Mouse (Mus musculus): ENCODE measurements around the gene Cd86.

Cd86 gene

DNA sequence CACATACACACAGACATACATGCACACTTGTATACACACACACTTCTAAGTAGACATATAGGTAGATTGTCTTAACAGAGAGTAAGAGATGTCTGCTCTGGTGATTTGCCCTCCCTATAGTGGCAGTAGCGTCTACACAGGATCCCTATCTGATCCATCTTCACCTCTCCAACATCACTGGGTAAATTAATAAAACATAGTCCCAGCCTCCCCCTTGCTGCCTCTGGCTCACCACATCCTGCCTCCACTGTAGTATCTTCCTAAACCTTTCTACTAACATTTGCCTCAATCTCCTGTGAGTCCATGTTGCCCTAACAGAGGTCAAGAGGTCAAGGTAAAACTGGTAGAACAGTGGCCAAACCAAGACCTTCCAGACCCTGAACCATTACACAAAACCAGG is 10.7 kb downstream of the Cd86 start:
- no peak for DNase-seq (ENCODE audit: low spot score)

DNA sequence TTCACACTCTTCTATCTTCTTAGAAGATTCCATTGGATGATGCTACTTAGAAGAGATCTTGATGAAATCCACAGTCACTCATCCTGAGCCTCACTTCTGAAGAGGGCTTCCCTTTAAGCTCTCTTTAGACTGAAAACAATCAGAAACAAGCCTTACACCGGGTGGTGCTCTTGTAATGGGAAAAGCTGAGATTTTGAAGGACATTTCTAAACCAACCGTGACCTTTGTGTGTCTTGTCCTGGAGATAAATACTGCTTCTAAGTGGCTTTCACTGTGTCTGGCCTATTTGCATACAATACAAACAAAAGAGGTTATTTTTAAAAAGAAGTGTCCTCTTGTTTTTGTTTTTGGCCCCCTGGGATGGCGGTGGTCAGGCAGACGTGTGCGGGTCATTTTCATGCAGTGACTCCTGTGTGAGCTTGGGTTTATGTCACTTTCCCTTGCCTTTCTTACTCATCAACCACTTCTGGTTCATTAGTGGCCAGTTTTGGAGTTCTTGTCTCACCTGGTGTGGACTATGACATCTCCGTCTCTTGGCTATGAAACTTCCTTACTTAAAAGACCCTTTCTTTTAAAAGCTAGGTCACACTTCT is 14.6 kb downstream of the Cd86 start:
- DNase-seq (ENCODE audit: low spot score): no peak

DNA sequence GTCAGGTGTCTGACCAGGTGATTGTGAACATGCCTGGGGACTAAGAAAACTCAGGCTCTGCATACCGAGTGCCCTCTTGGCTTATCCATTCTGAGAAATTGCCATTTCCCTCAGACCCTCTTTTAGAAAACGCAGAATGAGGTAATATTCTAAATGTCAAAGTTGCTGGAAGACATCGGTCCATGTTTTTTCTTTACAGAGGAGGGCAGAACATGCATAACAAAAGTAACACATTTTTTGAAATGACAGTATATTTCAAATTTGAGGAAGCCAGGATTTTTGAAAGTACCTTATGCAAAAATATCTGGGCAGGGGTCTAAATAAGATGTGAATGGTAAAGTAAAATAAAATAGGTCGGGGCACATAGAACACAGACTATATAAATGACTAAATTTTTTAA is 15.4 kb downstream of the Cd86 start:
- no peak for DNase-seq (ENCODE audit: low spot score)

DNA sequence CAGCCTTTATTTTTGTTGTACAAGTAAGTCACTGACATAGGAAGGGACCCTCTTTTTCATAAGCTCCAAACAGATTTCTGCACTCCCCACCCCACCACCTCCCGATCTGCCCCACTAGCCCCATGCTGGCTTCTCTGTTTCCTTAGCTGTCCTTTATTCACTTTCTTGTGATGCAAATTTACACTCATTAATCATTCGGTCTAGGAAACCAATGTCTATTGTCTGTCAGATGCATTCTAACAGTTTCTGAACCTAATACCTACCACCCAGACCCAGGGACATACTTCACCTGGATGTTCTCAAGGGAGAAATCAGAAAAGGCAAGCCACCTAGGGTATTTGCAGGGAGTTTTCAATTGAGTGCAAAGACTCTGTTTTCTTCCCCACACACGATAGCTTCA is 16.6 kb downstream of the Cd86 start:
- DNase-seq (ENCODE audit: low spot score): no peak

DNA sequence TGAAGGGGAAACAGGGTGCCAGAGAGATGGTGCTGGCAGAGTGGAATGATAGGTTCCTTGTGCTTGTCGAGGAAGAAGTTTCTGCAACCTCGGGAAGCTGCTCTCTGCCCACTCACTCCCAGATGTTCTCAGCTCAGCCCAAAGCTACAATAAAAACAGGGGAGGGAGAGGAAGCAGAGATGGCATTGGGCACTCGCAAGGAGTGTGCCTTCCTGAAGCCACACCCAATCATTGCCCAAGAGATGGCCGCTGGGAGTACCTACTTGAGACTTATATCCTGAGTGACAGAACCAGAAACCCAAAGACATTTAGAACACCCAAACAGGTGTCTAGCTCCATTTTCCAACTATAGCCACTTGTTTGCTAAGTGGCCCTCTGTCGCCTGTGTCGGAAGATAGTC is 20.8 kb downstream of the Cd86 start:
- DNase-seq (ENCODE audit: low spot score): no peak

DNA sequence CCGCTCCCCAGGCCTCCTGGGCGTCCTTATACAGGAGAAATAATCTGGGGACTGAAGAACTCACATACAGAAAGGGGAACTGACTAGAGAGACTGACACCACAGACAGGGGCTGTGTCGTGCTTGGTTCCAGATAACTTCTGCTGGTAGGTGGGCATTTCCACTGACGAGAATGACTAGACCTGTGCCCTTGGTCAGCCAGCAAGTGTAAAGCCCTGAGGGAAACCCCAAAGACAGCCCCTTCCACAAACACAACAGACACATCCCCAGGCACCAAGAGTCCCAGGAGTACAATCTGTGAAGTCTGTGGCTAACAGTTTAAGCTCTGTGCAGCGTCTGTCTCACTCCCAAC is 23.2 kb downstream of the Cd86 start:
- DNase-seq (ENCODE audit: low spot score): no peak

DNA sequence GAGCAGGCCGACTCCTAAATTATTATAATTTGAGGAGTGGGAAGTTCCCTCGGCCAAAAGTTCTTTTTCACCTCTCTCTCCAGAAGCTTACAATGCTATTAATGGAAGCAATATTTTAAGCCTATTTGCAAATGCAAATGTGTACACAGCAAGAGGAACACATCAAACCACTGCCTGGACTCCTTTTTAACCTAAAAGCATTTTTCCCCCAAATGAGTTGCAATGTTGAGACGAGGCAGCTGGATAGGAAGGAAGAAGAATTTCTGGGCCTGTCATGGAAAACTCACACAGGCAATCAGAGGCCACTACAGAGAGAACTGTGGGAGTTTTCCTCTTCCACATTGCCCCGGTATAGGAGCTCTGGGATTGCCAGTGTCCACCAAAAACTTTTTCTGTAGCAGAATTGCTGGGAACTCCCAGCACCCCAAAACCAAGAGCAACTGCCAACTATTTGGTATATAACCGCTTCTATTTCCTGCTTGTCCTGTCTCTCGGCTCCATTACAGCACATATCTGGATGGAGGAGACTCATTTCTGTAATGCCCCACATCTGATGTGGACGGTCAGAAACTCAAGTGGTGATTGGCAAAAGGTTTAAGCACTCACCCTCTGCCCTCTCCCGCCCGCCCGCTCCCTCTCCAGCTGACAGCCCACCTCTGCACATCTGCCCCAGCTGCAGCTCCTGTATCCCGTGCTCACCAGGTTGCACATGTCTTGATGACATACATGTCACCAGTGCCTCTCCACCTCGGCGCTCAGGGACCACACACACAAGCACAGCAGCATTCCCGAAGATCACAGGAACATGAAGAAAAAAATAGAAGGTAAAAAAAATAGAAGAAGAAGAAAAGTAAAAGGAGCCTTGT is 23.8 kb downstream of the Cd86 start:
- DNase-seq (ENCODE audit: low spot score): no peak

DNA sequence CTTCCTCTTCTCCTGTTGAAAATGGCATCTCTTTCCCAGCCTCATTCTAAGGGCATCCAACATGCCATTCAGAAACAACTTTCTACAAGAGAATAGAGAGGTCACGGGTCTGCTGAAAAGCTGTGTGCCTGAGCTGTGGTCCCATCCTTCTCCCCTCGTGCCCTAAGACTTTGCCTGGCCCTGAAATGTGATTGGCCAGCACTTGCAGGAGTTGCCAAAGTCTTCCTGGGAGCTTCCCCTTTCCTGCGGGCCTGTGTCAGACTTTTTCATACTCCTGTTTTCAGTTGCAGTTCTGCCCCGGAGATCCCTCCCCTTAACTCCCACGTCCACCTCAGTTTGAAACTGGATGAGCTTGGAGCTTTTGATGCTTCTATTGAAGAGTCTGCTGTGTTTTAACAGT is 24.9 kb downstream of the Cd86 start:
- DNase-seq (ENCODE audit: low spot score): no peak

DNA sequence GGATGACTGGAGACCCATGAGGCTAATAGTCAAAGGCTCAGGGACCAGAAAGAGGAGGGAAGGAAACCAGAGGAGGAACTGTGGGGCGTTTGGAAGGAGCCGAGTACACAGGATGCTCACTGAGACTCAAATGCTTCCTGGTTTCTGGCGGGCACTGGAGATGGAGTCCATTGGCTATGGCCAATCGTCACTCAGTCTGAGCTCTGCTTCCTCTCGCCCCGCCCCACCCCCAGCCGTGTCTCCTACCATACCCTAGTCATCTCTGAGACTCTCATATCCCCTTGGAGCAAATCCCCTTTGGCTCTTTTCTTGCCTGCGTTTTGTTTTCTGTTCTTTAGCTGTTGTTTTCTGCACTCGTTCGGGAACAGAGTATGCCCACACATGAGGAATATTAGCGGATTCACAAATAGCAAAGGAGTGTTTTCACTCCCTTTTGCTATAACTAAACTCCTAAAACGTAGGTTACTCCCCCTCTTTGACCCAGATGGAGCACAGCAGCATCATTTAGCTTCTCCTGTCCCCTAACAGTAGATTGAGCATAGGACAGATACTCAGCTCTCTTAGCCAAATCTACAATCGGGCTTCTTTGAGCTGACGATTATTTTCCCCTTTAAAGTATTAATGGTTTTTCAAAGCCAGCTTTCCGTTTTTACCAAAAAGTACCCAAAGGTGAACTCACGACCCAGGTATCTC is 25.9 kb downstream of the Cd86 start:
- no peak for DNase-seq (ENCODE audit: low spot score)

DNA sequence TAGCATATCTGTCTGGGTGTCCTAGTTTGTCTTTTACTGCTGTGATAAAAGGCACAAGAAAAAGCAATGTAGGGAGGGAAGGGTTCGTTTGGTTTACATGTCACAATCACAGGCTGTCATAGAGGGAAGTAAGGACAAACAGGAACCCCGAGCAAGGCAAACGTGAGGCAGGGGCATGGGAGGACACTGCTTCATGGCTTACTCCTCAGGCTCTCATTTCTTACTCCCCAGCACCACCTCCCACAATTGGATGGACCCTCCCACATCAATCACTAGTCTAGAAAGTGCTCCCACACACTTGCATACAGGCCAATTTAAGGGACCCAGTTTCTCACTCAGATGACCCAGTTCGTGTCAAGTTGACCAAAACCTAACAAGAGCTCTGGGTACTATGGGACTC is 29.1 kb downstream of the Cd86 start:
- DNase-seq (ENCODE audit: low spot score): no peak

DNA sequence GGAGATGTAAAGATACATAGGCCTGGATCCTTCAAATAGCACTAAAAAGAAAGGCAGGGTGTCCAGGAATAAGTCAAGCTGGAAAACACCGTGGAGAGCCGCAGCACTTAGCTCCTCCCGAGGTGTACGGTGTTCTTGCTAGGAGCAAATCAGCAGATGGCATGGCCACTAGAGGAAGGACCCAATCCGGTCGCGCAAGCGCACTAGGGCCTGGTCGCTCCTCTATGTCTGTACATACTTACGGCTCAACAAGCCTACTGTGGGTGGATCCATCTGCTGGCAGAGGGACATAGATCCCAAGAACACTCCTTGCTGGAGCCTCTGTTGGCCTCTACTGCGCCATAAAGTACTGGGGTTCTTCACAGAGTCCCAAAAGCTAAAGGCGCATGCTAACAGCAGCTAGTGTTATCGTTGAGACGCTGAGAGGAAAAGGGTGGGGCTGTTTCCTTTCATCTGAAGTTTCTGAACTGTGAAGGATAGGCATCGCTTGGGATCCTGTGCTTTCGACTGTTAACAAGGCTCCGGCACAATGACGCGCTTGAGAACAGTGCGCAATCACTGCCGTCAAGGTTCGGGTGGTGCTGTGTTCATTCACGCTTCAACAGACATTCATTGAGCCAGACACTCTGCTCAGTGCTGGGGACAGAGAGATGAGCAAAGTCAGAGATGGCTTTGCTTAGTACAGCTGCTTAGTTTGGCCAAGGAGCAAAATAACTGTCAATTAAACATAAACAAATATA is 30.7 kb downstream of the Cd86 start:
- DNase-seq (ENCODE audit: low spot score): no peak

DNA sequence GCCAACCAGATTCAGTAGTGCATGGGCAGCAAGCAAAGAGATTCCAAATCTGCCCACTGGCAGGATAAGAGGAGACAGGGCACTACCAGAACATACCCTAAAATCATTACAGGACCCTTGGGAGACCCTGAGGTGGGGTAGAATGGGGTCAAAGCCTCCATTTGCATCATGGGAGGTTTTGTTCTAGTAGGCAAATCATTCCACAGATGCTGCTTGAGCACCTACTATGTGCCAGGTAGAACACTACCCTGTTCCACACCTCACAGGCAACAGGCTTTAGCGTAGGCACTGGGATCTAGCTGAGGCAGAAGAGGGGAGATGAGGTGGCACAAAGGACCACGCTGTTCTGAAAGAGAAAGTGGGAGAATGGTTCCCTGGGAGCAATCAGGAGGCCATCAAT is 31.5 kb downstream of the Cd86 start:
- no peak for DNase-seq (ENCODE audit: low spot score)

DNA sequence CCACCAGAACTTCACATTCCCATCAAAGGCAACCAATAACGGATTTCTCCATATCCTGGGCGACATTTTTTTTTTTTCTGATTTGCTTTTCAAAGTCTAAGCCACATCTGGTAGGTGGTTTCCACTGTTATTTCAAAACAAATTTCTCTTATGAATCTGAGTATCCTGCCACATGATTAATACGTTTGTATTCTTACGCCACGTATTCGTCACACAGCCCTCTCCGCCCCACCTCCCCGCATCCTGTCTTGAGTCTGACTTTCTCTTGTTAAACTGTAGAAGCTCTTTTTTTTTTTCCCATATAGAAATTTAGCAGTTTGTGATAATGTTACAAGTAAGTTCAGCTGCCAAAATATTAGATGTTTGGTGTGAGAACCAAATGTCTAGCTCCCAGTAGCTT is 33.7 kb downstream of the Cd86 start:
- no peak for DNase-seq (ENCODE audit: low spot score)

DNA sequence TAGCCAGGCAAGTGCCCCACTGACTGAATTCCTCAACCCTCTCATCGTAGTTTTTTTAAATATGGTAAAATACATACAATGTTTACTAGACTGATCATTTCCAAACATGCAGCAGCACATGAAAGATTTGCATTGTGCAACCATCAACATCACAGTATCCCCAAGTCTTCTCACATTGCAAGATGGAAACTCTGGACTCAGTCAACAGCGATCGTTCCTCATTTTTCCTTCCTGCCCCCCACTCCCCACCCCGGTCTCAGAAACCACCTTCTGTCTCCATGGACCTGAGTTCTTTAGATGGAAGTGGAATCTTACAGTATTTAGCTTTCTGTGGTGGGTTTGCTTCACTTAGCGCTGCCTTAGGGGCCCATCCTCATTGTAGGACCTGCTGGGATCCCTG is 34.3 kb downstream of the Cd86 start:
- DNase-seq (ENCODE audit: low spot score): no peak

DNA sequence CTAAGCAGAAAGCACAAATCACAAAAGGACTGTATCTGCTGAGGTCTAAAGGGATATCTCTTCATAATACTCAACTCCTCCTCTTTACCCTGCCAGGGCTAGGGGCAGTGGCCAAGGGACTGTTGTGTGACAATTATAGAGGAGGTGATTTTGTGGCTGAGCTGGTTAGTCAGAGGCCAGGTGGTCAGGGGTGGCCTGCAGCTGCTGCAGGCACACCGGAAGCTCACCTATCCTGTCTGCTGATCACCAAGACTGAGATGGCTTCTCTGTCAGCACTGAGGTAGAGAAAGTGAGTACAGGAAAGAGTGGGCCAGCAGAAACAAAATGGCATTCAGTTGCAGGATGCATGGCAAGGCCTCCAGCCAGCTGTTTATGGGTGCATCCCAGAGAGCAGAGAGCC is 38.1 kb downstream of the Cd86 start:
- DNase-seq (ENCODE audit: low spot score): no peak

DNA sequence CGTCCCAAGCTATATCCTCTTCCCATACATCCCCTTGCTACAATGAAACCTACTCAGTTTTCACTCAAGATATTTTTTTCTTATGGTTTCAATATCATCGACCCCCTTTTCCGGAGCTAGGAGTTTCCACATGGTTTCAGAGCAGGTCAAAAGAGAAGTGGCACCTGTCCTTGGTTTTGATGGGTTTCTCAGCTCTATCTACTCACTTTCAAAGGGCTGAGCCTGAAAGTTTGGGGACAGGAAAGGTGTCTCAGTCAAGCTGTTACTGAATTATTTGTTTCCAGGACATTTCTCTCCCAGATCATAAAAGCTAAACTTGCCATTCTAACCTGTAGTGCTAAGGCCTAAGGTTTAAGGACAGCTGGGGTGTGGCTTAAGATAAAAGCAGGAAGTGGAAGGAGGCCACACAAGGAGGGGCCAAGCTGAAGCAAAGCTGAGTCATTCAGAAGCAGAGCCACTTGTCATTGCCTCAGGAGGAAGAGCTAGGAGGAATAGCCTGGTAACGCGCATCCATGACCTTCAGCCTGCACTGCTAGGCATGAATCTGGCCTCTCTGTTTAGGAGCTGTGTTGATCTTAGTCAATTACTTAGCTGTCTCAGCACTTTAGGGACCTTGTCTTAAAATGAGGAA is 39.2 kb downstream of the Cd86 start:
- DNase-seq (ENCODE audit: low spot score): no peak

DNA sequence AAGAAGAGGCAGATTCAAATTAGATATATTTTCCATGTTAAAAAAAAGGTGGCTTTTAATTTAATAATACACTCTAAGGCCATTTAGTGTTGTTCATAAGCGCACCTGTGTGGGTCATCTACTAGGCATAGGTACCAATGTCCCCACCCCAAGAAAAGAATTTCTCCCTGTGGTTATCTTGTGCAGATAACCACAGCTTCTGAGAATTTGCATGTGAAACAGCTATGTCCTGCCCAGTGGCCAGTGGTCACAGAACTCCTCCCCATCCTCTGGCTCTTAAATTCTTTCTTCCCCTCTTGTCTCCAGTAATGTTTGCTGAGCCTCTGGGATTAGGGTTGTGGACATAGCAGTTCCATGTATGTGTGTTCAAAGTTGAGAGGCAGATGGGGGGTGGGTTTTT is 40.0 kb downstream of the Cd86 start:
- DNase-seq (ENCODE audit: low spot score): no peak

DNA sequence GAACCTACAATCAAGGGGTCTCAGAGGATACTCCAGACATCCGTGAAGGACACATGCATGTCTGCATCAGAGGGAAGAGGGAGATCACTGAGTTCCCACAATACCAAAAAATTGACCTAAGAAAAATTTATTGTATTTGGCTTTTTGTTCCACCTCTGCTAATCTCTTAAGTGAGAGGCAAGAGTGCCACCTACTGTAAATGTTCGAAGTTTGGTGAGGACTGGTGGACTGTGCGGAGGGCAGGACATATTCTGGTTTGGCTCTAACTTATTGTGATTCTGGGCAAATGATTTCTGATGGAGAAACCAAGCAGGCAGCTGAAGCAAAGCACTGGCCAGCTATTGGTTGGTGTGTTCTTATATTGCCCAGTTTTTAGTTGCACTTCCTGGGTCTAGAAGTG is 43.6 kb downstream of the Cd86 start:
- DNase-seq (ENCODE audit: low spot score): peak; percentile 12

DNA sequence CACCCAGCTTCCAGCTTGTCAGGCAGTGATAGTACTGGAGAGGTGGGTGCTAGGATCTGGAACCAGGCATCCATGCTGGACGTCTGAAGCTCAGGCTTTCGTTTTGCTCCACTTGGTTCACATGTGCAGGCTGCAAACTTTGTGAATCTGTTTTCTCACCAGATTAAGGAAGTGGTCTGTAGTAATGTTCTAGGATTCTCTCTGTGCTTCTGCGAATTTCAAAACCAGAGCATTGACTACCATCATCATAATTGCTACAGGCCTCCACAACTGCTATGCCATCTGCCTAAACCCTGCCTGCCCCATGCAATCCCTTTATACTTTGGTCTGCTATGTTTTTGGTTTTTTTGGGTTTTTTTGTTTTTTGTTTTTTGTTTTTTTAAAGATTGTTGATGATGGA is 44.8 kb downstream of the Cd86 start:
- DNase-seq (ENCODE audit: low spot score): no peak

DNA sequence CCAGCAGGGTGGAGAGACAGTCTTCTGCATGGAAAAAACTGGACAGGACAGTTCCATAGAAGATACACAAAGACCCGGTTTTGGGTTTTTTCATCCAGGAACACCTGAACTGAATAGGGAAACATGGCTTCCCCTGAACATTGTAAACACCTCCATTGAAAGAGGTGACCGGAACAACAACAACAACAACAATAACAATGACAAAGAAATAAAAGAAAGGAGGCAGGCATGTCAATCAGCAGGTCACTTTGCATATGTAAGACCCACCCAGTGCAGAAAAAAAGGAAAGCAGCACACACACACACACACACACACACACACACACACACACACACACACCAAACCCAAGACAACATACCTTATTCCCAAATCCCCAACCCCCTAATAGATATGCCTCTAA is 52.2 kb downstream of the Cd86 start:
- DNase-seq (ENCODE audit: low spot score): no peak

DNA sequence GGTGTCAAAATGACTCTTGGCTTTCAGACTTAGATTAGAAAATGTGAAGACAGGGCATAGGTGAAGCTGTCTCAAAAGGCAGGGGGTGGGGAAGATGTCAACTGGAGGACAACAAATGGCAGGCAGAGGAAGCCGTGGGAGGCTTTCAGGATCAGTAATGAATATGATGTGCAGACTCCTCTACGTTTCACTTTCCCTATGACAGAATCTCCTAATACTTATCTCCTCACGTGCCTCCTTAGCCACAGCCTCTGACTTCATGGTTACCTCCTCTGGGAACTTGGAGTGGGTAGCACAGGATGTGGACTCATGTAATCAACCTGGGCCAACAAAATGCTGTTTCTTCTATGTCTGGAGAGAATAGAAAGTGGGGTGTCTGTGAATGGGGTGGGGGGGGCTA is 63.2 kb downstream of the Cd86 start:
- no peak for DNase-seq (ENCODE audit: low spot score)

DNA sequence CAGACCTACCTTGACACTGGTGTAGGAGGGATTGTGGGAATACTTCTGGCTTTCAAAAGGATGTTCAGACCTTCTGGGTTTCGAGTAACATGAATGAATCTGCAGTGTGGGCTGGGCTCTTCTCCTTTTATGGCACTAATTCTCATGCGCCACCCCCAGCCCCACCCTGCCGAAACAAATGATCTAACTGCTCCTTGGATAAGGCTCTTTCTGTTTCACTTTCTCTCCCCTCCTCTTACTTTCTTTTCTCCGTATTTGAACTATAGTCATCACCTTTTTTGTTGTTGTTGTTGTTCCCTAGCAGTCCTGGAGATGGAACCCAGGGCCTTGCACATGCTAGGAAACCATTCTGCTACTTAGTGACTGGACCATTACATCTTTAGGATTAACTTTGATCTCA is 67.6 kb downstream of the Cd86 start:
- no peak for DNase-seq (ENCODE audit: low spot score)
